Mouse (Mus musculus): ENCODE results near the gene Brd4. TPM values are rescaled to one million over a fixed set of nuclear protein-coding genes. Genes with fewer than 3 reads are reported as not detected.

Gene Brd4
- 83.0 and 91.5 TPM in 2 replicates for polyA plus RNA-seq (2015; fragmentation: Nextera tagmentation; extraction: Ambion mirVana)

- peak; percentile 91 for ATAC-seq (ENCODE audit: low FRiP score, low read depth)
- Histone ChIP-seq H3K4me2 (peak within 1 kb of the TSS; percentile 80), H3K4me3 (peak within 1 kb of the TSS; percentile 97), H3K36me3 (no peaks in the 10 kb centered on the region), H3K4me1 (replicated peaks) (peaks cover 46% of the 10 kb centered on the region), H3K9me3 (no peaks in the 10 kb centered on the region), H3K27me3 (no peaks in the 10 kb centered on the region), H3K9ac (peak within 1 kb of the TSS; percentile 97), H3K27ac (replicated peaks) (peak within 1 kb of the TSS; percentile 100)
- WGBS = under 1% methylated on average over 68 of the region's 100 CpGs
Measured at GRCm38 (mm10) chr17:32284262-32285137, at the start of gene Brd4. Brd4 (minus strand) TSS chr17:32284722.

- ATAC-seq (ENCODE audit: low FRiP score, low read depth) = 0 out of 2 replicates have a peak, but pooled peaks have one; percentile 19
- Histone ChIP-seq H3K4me3 (no peak overlapping the region), H3K9me3 (no peaks in the 10 kb centered on the region), H3K4me2 (no peak overlapping the region), H3K27me3 (no peaks in the 10 kb centered on the region), H3K9ac (no peak overlapping the region), H3K27ac (replicated peaks) (no peak overlapping the region), H3K4me1 (replicated peaks) (no peaks in the 10 kb centered on the region), H3K36me3 (peaks cover 75% of the 10 kb centered on the region)
- WGBS = 90% methylated on average over 31 of the region's 31 CpGs
Measured at GRCm38 (mm10) chr17:32333675-32334303, 49.3 kb upstream of the Brd4 start.

- Histone ChIP-seq H3K9ac (no peak overlapping the region), H3K9me3 (no peaks in the 10 kb centered on the region), H3K4me1 (replicated peaks) (peaks cover 1% of the 10 kb centered on the region; the same call in 1 of the 2 replicates), H3K4me3 (no peak overlapping the region), H3K27ac (replicated peaks) (no peak overlapping the region), H3K36me3 (peaks cover 51% of the 10 kb centered on the region), H3K4me2 (no peak overlapping the region), H3K27me3 (no peaks in the 10 kb centered on the region)
- ATAC-seq (ENCODE audit: low FRiP score, low read depth) = no peak
Measured at GRCm38 (mm10) chr17:32327501-32327900, 43.0 kb upstream of the Brd4 start.

GRCm38 (mm10) chr17:32322809-32323208, 38.3 kb upstream of the Brd4 start:
- H3K4me1 ChIP-seq (replicated peaks) = peaks cover 28% of the 10 kb centered on the region
- no peak overlapping the region for H3K9ac ChIP-seq
- no peak for ATAC-seq (ENCODE audit: low FRiP score, low read depth)
- H3K4me2 ChIP-seq = 0 out of 2 replicates have a peak overlapping the region, but pooled peaks have one; percentile 94
- WGBS = 97% methylated on average over 1 of the region's 1 CpGs
- H3K27me3 ChIP-seq = no peaks in the 10 kb centered on the region
- H3K36me3 ChIP-seq = peaks cover 24% of the 10 kb centered on the region
- H3K4me3 ChIP-seq = no peak overlapping the region
- no peaks in the 10 kb centered on the region for H3K9me3 ChIP-seq
- no peak overlapping the region for H3K27ac ChIP-seq (replicated peaks)

GRCm38 (mm10) chr17:32321836-32322235, 37.3 kb upstream of the Brd4 start:
- peaks cover 28% of the 10 kb centered on the region for H3K4me1 ChIP-seq (replicated peaks)
- peak overlapping the region; percentile 94 for H3K4me2 ChIP-seq
- 22% methylated on average over 6 of the region's 6 CpGs for WGBS
- peak overlapping the region; percentile 96 for H3K4me3 ChIP-seq
- peaks cover 27% of the 10 kb centered on the region for H3K36me3 ChIP-seq
- H3K27ac ChIP-seq (replicated peaks) = peak overlapping the region; percentile 92
- H3K27me3 ChIP-seq = no peaks in the 10 kb centered on the region
- ATAC-seq (ENCODE audit: low FRiP score, low read depth) = no peak; the same call in 1 of the 2 replicates
- H3K9ac ChIP-seq = peak overlapping the region; percentile 83
- no peaks in the 10 kb centered on the region for H3K9me3 ChIP-seq

GRCm38 (mm10) chr17:32321390-32321734, 36.8 kb upstream of the Brd4 start:
- Histone ChIP-seq H3K9me3 (no peaks in the 10 kb centered on the region), H3K4me1 (replicated peaks) (peaks cover 28% of the 10 kb centered on the region), H3K27ac (replicated peaks) (peak overlapping the region; percentile 92), H3K36me3 (peaks cover 28% of the 10 kb centered on the region), H3K4me3 (peak overlapping the region; percentile 96), H3K27me3 (no peaks in the 10 kb centered on the region), H3K4me2 (peak overlapping the region; percentile 94), H3K9ac (peak overlapping the region; percentile 83)
- 0% methylated on average over 23 of the region's 23 CpGs for WGBS
- peak; percentile 76 for ATAC-seq (ENCODE audit: low FRiP score, low read depth)

GRCm38 (mm10) chr17:32320597-32321389, 36.3 kb upstream of the Brd4 start, which contains the start of gene Akap8:
Akap8 (minus strand) TSS chr17:32321238.
- Histone ChIP-seq H3K27ac (replicated peaks) (peak within 1 kb of the TSS; percentile 98), H3K9ac (peak within 1 kb of the TSS; percentile 90), H3K9me3 (no peaks in the 10 kb centered on the region), H3K4me2 (peak within 1 kb of the TSS; percentile 94), H3K27me3 (no peaks in the 10 kb centered on the region), H3K4me1 (replicated peaks) (peaks cover 28% of the 10 kb centered on the region), H3K36me3 (peaks cover 28% of the 10 kb centered on the region), H3K4me3 (peak within 1 kb of the TSS; percentile 96)
- WGBS = under 1% methylated on average over 83 of the region's 83 CpGs
- ATAC-seq (ENCODE audit: low FRiP score, low read depth) = peak; percentile 97

GRCm38 (mm10) chr17:32319950-32320349, 35.4 kb upstream of the Brd4 start:
- Histone ChIP-seq H3K9ac (peak overlapping the region; percentile 90), H3K4me2 (peak overlapping the region; percentile 94), H3K36me3 (peaks cover 35% of the 10 kb centered on the region), H3K27ac (replicated peaks) (peak overlapping the region; percentile 98), H3K4me3 (peak overlapping the region; percentile 96), H3K4me1 (replicated peaks) (peaks cover 28% of the 10 kb centered on the region), H3K27me3 (no peaks in the 10 kb centered on the region), H3K9me3 (no peaks in the 10 kb centered on the region)
- under 1% methylated on average over 7 of the region's 7 CpGs for WGBS
- ATAC-seq (ENCODE audit: low FRiP score, low read depth) = no peak

GRCm38 (mm10) chr17:32317708-32318107, 33.2 kb upstream of the Brd4 start:
- H3K27me3 ChIP-seq = no peaks in the 10 kb centered on the region
- ATAC-seq (ENCODE audit: low FRiP score, low read depth) = no peak
- H3K9ac ChIP-seq = no peak overlapping the region
- H3K4me3 ChIP-seq = no peak overlapping the region
- 86% methylated on average over 3 of the region's 3 CpGs for WGBS
- H3K9me3 ChIP-seq = no peaks in the 10 kb centered on the region
- H3K36me3 ChIP-seq = peaks cover 49% of the 10 kb centered on the region
- peaks cover 28% of the 10 kb centered on the region for H3K4me1 ChIP-seq (replicated peaks)
- no peak overlapping the region for H3K4me2 ChIP-seq
- H3K27ac ChIP-seq (replicated peaks) = no peak overlapping the region

- Histone ChIP-seq H3K4me1 (replicated peaks) (peaks cover 22% of the 10 kb centered on the region), H3K27me3 (no peaks in the 10 kb centered on the region), H3K4me2 (no peak overlapping the region), H3K9ac (no peak overlapping the region), H3K9me3 (no peaks in the 10 kb centered on the region), H3K27ac (replicated peaks) (no peak overlapping the region), H3K4me3 (no peak overlapping the region), H3K36me3 (peaks cover 56% of the 10 kb centered on the region)
- ATAC-seq (ENCODE audit: low FRiP score, low read depth) = no peak
- 93% methylated on average over 8 of the region's 8 CpGs for WGBS
Measured at GRCm38 (mm10) chr17:32317032-32317431, 32.5 kb upstream of the Brd4 start.

GRCm38 (mm10) chr17:32315560-32315959, 31.0 kb upstream of the Brd4 start:
- no peak overlapping the region for H3K27ac ChIP-seq (replicated peaks)
- H3K9me3 ChIP-seq = no peaks in the 10 kb centered on the region
- ATAC-seq (ENCODE audit: low FRiP score, low read depth) = no peak
- 97% methylated on average over 5 of the region's 5 CpGs for WGBS
- no peak overlapping the region for H3K9ac ChIP-seq
- H3K36me3 ChIP-seq = peaks cover 70% of the 10 kb centered on the region
- no peak overlapping the region for H3K4me2 ChIP-seq
- no peak overlapping the region for H3K4me3 ChIP-seq
- H3K4me1 ChIP-seq (replicated peaks) = peaks cover 18% of the 10 kb centered on the region
- H3K27me3 ChIP-seq = no peaks in the 10 kb centered on the region

All from hindbrain, embryonic 15.5 days (tissue).